Mouse (Mus musculus) cortical plate, adult 2 months (tissue): Measurements from ENCODE around the gene Olfr1396. TPM values are rescaled to one million over a fixed set of nuclear protein-coding genes. Genes with fewer than 3 reads are reported as not detected.
A peak's percentile ranks its signal among the peaks of the same experiment; 100 is the strongest.

ENCODE experiments used
- H3K27ac ChIP-seq: fragments of 200-500 bp; 2 replicates; pipeline ENCODE4 v1.5.1; 2012; ENCODE audit warnings: low read length, control low read depth, inconsistent platforms; ENCODE audit not compliant: insufficient read depth
- H3K4me1 ChIP-seq: fragments of 200-500 bp; 2 replicates; pipeline ENCODE4 v1.6.1; 2011; ENCODE audit warnings: low read length; ENCODE audit not compliant: control insufficient read depth, insufficient read depth
- H3K4me3 ChIP-seq: fragments of 200-500 bp; 2 replicates; pipeline ENCODE4 v1.5.1; 2011; ENCODE audit warnings: mild to moderate bottlenecking, low read length, control low read depth; ENCODE audit not compliant: insufficient read depth
- CTCF ChIP-seq: fragments of 200-500 bp; IDR thresholded peaks from 2 replicates; pipeline ENCODE4 v1.5.1; 2011; ENCODE audit warnings: mild to moderate bottlenecking, control low read depth, low read length; ENCODE audit not compliant: insufficient read depth; ENCODE audit errors: extremely low read depth
- POLR2A ChIP-seq: fragments of 200-500 bp; IDR thresholded peaks from 2 replicates; pipeline ENCODE4 v1.6.1; 2011; ENCODE audit warnings: mild to moderate bottlenecking, low read length, control low read depth; ENCODE audit not compliant: insufficient read depth; ENCODE audit errors: extremely low read depth
- polyA plus RNA-seq: library from polyadenylated mRNA; depleted of rRNA; stranded (reverse); fragments of >200 nt; gene quantifications from 2 replicates; pipeline ENCODE4 v1.2.3, GENCODE M21; 2012

Gene Olfr1396
- polyA plus RNA-seq, 1 experiment = not detected

DNA sequence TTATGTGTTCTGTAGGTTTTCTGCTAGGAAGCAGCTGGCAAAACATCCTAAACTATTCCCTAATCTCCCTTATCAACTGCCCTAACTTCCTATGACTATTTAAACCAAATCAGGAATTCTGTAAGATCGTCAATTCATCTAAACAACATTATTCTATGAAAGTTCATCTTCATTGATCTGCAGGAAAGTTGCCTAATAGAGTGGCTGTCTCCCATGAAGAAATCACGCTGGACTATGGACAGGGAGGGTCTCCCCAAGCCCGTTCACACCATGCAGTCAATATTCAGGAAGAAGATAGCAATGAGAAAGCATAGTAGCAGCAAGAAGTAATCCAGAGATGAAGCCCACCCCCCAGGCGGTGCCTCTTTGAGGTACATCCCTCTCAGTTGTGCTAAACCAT lies 23.5 kb downstream of the Olfr1396 start:
- Histone ChIP-seq H3K27ac (no peak overlapping the region; the same call in 1 of the 2 replicates), H3K4me3 (no peak overlapping the region), H3K4me1 (no peaks in the 10 kb centered on the region)
- TF ChIP-seq POLR2A = no peak
- no peak for TF ChIP-seq CTCF

DNA sequence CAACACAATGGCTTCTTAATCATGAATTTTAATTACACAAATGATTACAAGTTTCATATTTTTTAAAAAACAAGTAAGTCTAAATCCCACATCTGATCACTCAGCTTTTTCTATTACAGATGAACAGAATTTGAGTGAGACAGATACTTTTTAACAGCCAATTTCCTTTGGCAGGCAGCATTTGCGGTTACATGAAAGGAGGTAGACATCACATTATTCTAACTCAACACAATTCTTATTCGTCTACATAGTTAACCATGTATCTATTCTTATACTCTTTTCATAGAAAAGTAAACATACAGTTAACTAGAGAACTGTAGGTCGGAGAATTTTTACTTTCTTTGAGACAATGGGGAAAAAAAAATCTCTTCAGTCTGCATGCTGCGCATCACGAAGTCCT lies 24.1 kb downstream of the Olfr1396 start:
- TF ChIP-seq POLR2A (no peak), CTCF (no peak)
- Histone ChIP-seq H3K4me3 (no peak overlapping the region), H3K4me1 (no peaks in the 10 kb centered on the region), H3K27ac (no peak overlapping the region)

DNA sequence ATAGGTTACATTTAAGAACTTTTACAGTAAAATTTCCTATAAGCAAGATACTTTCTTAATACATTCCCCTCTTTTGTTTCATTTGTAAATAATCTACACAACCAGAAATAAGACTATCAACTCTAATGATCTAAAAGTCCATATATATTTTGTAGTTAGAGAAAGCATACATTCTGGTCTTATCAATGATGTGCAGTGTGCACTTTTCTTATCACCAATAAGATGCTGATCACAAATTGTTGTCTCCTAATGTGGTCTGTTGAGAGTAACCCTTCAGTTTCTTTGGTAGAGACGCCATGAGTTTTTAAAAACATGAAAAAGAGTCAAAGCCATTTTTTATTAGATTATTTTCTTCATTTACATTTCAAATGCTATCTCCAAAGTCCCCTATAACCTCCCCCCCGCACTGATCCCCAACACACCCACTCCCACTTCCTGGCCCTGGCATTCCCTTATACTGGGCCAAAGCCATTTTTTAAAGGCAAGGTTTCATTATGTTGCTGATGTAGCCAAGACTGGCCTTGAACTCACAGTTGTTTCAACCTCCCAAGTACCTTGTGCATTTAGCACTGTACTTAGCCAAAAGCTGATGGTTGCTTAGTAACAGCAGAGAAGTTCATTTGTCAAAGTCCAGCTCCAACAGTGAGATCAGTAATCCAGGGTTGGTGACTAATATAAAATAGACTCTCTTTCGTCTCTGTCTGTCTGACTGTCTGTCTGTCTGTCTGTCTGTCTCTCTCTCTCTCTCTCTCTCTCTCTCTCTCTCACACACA lies 24.8 kb downstream of the Olfr1396 start:
- Histone ChIP-seq H3K27ac (no peak overlapping the region), H3K4me1 (no peaks in the 10 kb centered on the region), H3K4me3 (no peak overlapping the region)
- TF ChIP-seq CTCF (no peak), POLR2A (no peak)

DNA sequence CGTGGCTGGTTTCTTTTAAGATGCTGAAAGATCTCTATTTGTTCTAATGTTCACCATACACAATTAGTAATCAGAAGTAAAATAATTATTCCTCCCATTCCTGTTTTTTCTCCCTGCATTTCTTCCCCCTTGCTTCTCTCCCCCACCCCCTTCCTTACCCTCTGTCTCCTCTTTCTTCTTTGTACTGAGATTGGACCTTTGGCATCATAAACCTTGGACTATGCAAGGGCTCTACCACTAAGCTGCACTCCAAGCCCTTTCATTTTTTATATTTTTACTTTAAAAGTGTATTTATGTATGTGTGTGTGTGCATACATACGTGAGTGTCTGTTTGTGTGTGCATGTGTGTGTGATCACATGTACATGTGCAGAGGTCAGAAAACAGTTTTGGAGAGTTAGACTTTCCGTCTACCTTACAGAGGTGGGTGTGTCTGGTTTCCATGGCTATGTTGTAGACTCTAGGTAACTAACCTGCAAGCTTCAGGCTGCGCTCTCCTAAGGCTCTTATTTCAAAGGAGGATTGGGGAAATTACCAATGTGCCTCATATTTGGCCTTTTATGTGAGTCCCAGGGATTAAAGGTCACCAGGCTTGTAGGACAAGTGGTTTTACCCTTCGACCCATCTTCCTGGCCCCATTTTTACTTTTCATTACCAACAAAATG lies 25.6 kb downstream of the Olfr1396 start:
- Histone ChIP-seq H3K27ac (no peak overlapping the region), H3K4me1 (no peaks in the 10 kb centered on the region; the same call in 1 of the 2 replicates), H3K4me3 (no peak overlapping the region)
- TF ChIP-seq POLR2A = no peak
- no peak for TF ChIP-seq CTCF

DNA sequence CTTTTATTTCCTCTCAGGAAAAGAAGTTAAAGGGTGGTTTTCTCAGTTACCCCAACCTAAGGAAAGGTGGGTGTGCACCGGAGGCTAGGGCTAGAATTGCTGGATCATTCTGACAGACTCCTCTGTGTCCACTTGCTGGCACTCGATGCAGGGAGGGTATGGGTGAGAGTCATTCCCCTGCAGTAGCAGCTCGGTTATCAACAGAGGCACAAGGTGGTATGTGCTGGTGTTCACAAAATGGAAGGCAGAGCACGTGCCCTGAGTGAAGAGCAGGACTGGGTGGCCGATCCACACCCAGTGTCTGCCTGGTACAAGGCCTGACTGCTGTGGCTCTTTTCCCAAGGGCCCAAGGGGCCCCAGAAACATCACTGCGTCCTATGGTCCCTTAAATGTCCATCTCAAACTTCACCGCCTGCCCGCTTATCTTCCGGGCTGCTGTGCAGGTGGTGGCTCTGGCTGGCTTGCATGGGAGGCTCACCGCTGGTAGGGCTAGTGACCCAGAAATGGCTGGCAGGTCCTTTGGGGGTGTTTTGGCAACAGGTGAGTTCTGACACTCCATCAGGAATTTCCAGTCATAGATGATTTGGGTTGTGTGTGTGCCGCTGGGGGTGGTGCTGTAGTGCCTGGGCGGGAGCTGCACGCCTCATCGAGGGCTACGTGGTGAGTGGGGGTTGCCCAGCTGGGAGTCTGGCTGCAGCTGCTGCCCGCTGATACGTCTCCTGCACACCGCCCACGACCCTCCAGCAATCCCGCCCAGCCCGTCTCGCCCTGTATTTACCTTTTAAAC lies 26.7 kb downstream of the Olfr1396 start:
- TF ChIP-seq CTCF (no peak), POLR2A (no peak)
- H3K4me1 ChIP-seq = no peaks in the 10 kb centered on the region; the same call in 1 of the 2 replicates
- no peak overlapping the region for H3K4me3 ChIP-seq
- H3K27ac ChIP-seq = no peak overlapping the region

DNA sequence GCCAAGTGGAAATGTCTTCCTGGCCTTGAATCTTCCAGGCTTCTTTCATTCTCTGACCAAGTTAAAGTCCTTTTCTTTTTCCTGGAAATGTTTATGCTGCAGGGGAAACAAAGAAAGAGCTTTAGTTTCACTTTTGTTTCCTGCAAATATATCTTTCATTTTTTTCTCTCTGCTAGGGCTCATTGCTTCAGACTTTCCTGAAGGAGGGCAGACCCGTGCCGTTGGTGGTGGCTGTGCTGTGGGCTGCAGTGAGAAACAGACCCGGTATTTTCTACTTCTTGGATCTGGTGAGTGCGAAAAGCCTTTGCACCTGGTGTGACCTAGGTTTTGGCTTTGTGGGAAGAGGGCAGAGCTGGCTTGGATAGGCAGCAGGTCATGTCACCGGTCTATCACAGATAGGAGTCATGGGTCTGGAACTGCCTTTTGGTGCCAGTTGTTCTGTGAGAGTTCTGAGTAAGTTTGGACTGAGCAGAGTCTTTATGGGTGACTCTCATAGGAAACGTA lies 27.8 kb downstream of the Olfr1396 start:
- H3K27ac ChIP-seq = no peak overlapping the region
- H3K4me3 ChIP-seq = no peak overlapping the region
- no peaks in the 10 kb centered on the region; the same call in 1 of the 2 replicates for H3K4me1 ChIP-seq
- TF ChIP-seq POLR2A (no peak), CTCF (no peak)

DNA sequence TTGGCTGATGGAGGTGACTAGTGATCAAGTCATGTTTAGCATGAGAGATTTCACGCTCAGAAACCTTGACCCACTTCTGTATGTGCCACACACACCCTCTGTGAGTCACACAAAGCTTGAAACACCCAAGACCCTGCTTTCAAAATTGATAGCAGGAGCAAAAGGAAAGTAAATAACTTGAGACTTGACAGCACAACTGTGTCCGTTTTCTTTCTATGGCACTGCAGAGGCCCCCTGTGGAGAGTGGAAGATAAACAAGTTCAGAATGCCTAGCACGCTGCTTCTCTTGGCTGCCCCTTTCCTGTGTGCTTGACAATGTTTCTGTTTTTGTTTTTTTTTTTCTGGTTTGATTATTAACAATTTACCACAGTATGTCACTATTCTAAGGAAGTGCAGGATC lies 29.8 kb downstream of the Olfr1396 start:
- no peaks in the 10 kb centered on the region; the same call in 1 of the 2 replicates for H3K4me1 ChIP-seq
- no peak overlapping the region for H3K4me3 ChIP-seq
- TF ChIP-seq POLR2A (no peak), CTCF (peak; percentile 10; the same call in 1 of the 2 replicates)
- no peak overlapping the region for H3K27ac ChIP-seq

DNA sequence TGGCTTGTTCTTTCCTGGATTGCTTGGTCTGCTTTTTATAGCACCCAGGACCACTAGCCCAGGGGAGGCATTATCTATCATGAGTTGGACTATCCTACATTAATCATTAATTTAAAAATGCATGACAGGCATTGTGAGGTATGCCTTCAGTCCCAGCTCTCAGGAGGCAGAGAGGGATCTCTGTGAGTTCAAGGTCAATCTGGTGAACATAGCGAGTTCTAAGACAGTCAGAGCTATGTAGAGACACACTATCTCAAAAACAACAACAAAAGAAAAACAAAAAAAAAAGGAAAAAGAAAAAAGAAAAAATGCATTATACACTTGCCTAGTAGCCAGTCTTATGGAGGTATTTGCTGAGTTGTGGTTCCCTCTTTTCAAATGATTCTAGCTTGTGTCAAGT lies 30.3 kb downstream of the Olfr1396 start:
- TF ChIP-seq POLR2A (no peak), CTCF (no peak)
- Histone ChIP-seq H3K4me1 (no peaks in the 10 kb centered on the region; the same call in 1 of the 2 replicates), H3K27ac (no peak overlapping the region), H3K4me3 (no peak overlapping the region)

DNA sequence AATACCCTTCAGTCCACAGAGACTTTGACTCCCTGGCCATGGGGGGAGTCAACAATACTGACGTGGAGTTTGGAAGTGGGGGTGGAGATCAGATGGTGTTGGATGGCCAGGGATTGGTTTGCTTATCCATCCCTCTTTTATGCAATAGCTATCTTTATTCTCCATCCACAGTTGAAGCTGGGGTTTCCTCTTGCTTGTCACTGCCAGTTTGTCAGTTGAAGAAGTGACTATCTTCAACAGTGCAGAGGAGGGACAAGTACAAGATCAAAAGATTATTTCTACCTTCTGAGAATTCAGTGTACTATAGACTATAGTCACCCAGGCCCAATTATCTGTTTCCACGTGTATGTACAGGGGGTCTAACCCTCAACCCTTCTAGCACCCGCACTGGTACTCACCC lies 30.9 kb downstream of the Olfr1396 start:
- Histone ChIP-seq H3K4me3 (no peak overlapping the region), H3K27ac (no peak overlapping the region), H3K4me1 (no peaks in the 10 kb centered on the region; the same call in 1 of the 2 replicates)
- TF ChIP-seq CTCF = no peak
- TF ChIP-seq POLR2A = no peak
